Mouse (Mus musculus) MEL (cell line): ENCODE measurements around the gene 9430097D07Rik. TPM values are rescaled to one million over a fixed set of nuclear protein-coding genes. Genes with fewer than 3 reads are reported as not detected.

Source experiments
- DNase-seq: peaks from one replicate; pipeline ENCODE4 v3.0.0; 2011; ENCODE audit warnings: low read depth, low spot score
- H3K27ac ChIP-seq: 2 replicates; pipeline ENCODE4 v1.5.1; 2012; ENCODE audit warnings: low read depth, mild to moderate bottlenecking, control low read depth, low read length, moderate library complexity; ENCODE audit not compliant: control insufficient read depth
- H3K27me3 ChIP-seq, 2 experiments: fragments of 150-350 bp in 1 of 2; sonication (generic) in 1 of 2; 2 replicates each; pipeline ENCODE4 v1.6.1; 2012; ENCODE audit warnings: low read length in 2 of 2, mild to moderate bottlenecking in 2 of 2, improper control_type of control experiment in 1 of 2, moderate library complexity in 1 of 2; ENCODE audit not compliant: insufficient read depth in 2 of 2, control insufficient read depth in 1 of 2
- H3K36me3 ChIP-seq, 2 experiments: 2 replicates each; pipeline ENCODE4 v1.6.1; 2012 to 2014; ENCODE audit warnings: low read length in 2 of 2, improper control_type of control experiment in 1 of 2, inconsistent platforms in 1 of 2, mild to moderate bottlenecking in 1 of 2; ENCODE audit not compliant: insufficient read depth in 2 of 2, control insufficient read depth in 1 of 2
- H3K4me1 ChIP-seq, 2 experiments: fragments of 150-350 bp in 1 of 2; sonication (generic) in 1 of 2; 2 replicates each; pipeline ENCODE4 v1.6.1; 2012; ENCODE audit warnings: low read length in 2 of 2, improper control_type of control experiment in 1 of 2, mild to moderate bottlenecking in 1 of 2; ENCODE audit not compliant: insufficient read depth in 2 of 2, control insufficient read depth in 1 of 2
- H3K4me3 ChIP-seq, 2 experiments: fragments of 150-350 bp in 1 of 2; sonication (generic) in 1 of 2; 2 replicates each; pipeline ENCODE4 v1.5.1; 2012; ENCODE audit warnings: low read depth in 2 of 2, low read length in 2 of 2, mild to moderate bottlenecking in 2 of 2, moderate library complexity in 2 of 2, control low read depth in 1 of 2, improper control_type of control experiment in 1 of 2; ENCODE audit not compliant: control insufficient read depth in 1 of 2, insufficient read depth in 1 of 2
- H3K79me2 ChIP-seq: 2 replicates; pipeline ENCODE4 v1.6.1; 2012; ENCODE audit warnings: mild to moderate bottlenecking, low read length, moderate library complexity; ENCODE audit not compliant: control insufficient read depth, poor library complexity, insufficient read depth
- H3K9ac ChIP-seq: 2 replicates; pipeline ENCODE4 v1.6.1; 2012; ENCODE audit warnings: low read depth, mild to moderate bottlenecking, control low read depth, low read length, moderate library complexity; ENCODE audit not compliant: control insufficient read depth, poor library complexity, severe bottlenecking
- H3K9me3 ChIP-seq: fragments of 150-350 bp; sonication (generic); replicated peaks from 2 replicates; pipeline ENCODE4 v1.6.1; 2012; ENCODE audit warnings: mild to moderate bottlenecking, low read length, improper control_type of control experiment, moderate library complexity; ENCODE audit not compliant: insufficient read depth
- CTCF ChIP-seq, 3 experiments: IDR thresholded peaks in 2 of 3; conservative IDR thresholded peaks in 1 of 3; 2 replicates each; pipeline ENCODE4 v1.5.1; 2011 to 2012; ENCODE audit warnings: low read length in 3 of 3, low read depth in 2 of 3, mild to moderate bottlenecking in 2 of 3, improper control_type of control experiment in 1 of 3, inconsistent platforms in 1 of 3, mixed read lengths in 1 of 3, moderate library complexity in 1 of 3; ENCODE audit not compliant: control insufficient read depth in 1 of 3, insufficient read depth in 1 of 3, poor library complexity in 1 of 3, severe bottlenecking in 1 of 3
- E2F4 ChIP-seq: IDR thresholded peaks from 2 replicates; pipeline ENCODE4 v1.6.1; 2011; ENCODE audit warnings: low read depth, low read length, improper control_type of control experiment, borderline replicate concordance
- EP300 ChIP-seq, 2 experiments: IDR thresholded peaks; 2 replicates each; pipeline ENCODE4 v1.6.1; 2011; ENCODE audit warnings: improper control_type of control experiment in 2 of 2, low read length in 2 of 2, low read depth in 1 of 2, mild to moderate bottlenecking in 1 of 2
- GABPA ChIP-seq: IDR thresholded peaks from 2 replicates; pipeline ENCODE4 v1.6.1; 2012; ENCODE audit warnings: low read depth, mild to moderate bottlenecking, inconsistent platforms, low read length, improper control_type of control experiment, moderate library complexity
- GATA1 ChIP-seq: IDR thresholded peaks from 2 replicates; pipeline ENCODE4 v1.6.1; 2011; ENCODE audit warnings: low read depth, low read length, improper control_type of control experiment
- KAT2A ChIP-seq: conservative IDR thresholded peaks from 2 replicates; pipeline ENCODE4 v1.6.1; 2012; ENCODE audit warnings: low read depth, low read length, improper control_type of control experiment, inconsistent platforms
- MAFK ChIP-seq: IDR thresholded peaks from 2 replicates; pipeline ENCODE4 v1.6.1; 2011; ENCODE audit warnings: low read depth, mild to moderate bottlenecking, low read length, improper control_type of control experiment, borderline replicate concordance
- MAZ ChIP-seq: IDR thresholded peaks from 2 replicates; pipeline ENCODE4 v1.6.1; 2012; ENCODE audit warnings: low read depth, mild to moderate bottlenecking, inconsistent platforms, low read length, improper control_type of control experiment
- MXI1 ChIP-seq: IDR thresholded peaks from 2 replicates; pipeline ENCODE4 v1.6.1; 2011; ENCODE audit warnings: mild to moderate bottlenecking, low read depth, low read length, improper control_type of control experiment
- MYC ChIP-seq: IDR thresholded peaks from 2 replicates; pipeline ENCODE4 v1.6.1; 2011; ENCODE audit warnings: low read depth, mild to moderate bottlenecking, low read length, improper control_type of control experiment, moderate library complexity
- NRF1 ChIP-seq: IDR thresholded peaks from 2 replicates; pipeline ENCODE4 v1.6.1; 2014; ENCODE audit warnings: low read depth, mild to moderate bottlenecking, inconsistent platforms, low read length, improper control_type of control experiment, moderate library complexity; ENCODE audit not compliant: poor library complexity, insufficient read depth, severe bottlenecking
- POLR2A ChIP-seq, 2 experiments: IDR thresholded peaks; 2 replicates each; pipeline ENCODE4 v1.6.1; 2011 to 2012; ENCODE audit warnings: low read length in 2 of 2, mild to moderate bottlenecking in 2 of 2, control low read depth in 1 of 2, improper control_type of control experiment in 1 of 2, low read depth in 1 of 2, moderate library complexity in 1 of 2; ENCODE audit not compliant: control insufficient read depth in 1 of 2, insufficient read depth in 1 of 2, poor library complexity in 1 of 2
- POLR2AphosphoS5 ChIP-seq: IDR thresholded peaks from 2 replicates; pipeline ENCODE4 v1.6.1; 2012; ENCODE audit warnings: low read depth, borderline replicate concordance, mild to moderate bottlenecking, inconsistent platforms, low read length, moderate library complexity, mixed read lengths
- RAD21 ChIP-seq: IDR thresholded peaks from 2 replicates; pipeline ENCODE4 v1.6.1; 2011; ENCODE audit warnings: mild to moderate bottlenecking, low read depth, low read length, improper control_type of control experiment
- SIN3A ChIP-seq: IDR thresholded peaks from 2 replicates; pipeline ENCODE4 v1.6.1; 2012; ENCODE audit warnings: low read length, improper control_type of control experiment, inconsistent platforms
- TBP ChIP-seq: IDR thresholded peaks from 2 replicates; pipeline ENCODE4 v1.8.0; 2011; ENCODE audit warnings: low read depth, low read length, improper control_type of control experiment
- TCF12 ChIP-seq: IDR thresholded peaks from 2 replicates; pipeline ENCODE4 v1.6.1; 2014; ENCODE audit warnings: low read depth, mild to moderate bottlenecking, inconsistent platforms, low read length, improper control_type of control experiment, moderate library complexity
- ZKSCAN1 ChIP-seq: IDR thresholded peaks from 2 replicates; pipeline ENCODE4 v1.6.1; 2012; ENCODE audit warnings: low read depth, mild to moderate bottlenecking, inconsistent platforms, low read length, improper control_type of control experiment, moderate library complexity
- ZNF384 ChIP-seq: IDR thresholded peaks from 2 replicates; pipeline ENCODE4 v1.6.1; 2012; ENCODE audit warnings: low read depth, mild to moderate bottlenecking, inconsistent platforms, low read length, improper control_type of control experiment
- polyA plus RNA-seq, 2 experiments: library from polyadenylated mRNA; stranded (reverse) in 1 of 2; unstranded in 1 of 2; fragments of >175 nt in 1 of 2; fragments of >200 nt in 1 of 2; gene quantifications; 2 replicates each; pipeline versions ENCODE4 v1.2.1 to v1.2.4; 2012; ENCODE audit warnings: low replicate concordance in 2 of 2, low read depth in 1 of 2; ENCODE audit not compliant: insufficient read length in 2 of 2, insufficient read depth in 1 of 2, missing spikeins in 1 of 2
- total RNA-seq: library from RNA; depleted of rRNA; stranded (reverse); fragments of 300-350 nt; gene quantifications from 2 replicates; pipeline ENCODE4 v1.2.3, GENCODE M21; 2012

Gene 9430097D07Rik
- total and polyA plus RNA-seq, 3 experiments: 0.11 to 0.12 TPM; not detected in 1

- H3K9me3 ChIP-seq: no peaks in the 10 kb centered on the region
- TF ChIP-seq MXI1 (peak; percentile 43), POLR2A (IDR thresholded peaks at IDR 0.05; ENCODE audit: control insufficient read depth in 1 of 2, insufficient read depth in 1 of 2, low read depth in 1 of 2, low read length in 2 of 2, poor library complexity in 1 of 2) (no peak), TBP (0 out of 2 replicates have a peak, but pooled peaks have one; percentile 11), ZKSCAN1 (no peak), SIN3A (peak; percentile 60), GATA1 (peak; percentile 83), EP300 (IDR thresholded peaks at IDR 0.05; ENCODE audit: low read depth in 1 of 2, low read length in 2 of 2) (peak in 1 of 2 experiments; percentile 22; a peak in 1 of 4 replicates), POLR2AphosphoS5 (no peak)
- TF ChIP-seq, all 39 proteins: peak for 5
- DNase-seq: peak; percentile 74
- H3K36me3 ChIP-seq: peaks cover 0 to 15% of the 10 kb centered on the region in 2 experiments; a peak in 2 of 4 replicates
- H3K79me2 ChIP-seq: no peaks in the 10 kb centered on the region; the same call in 1 of the 2 replicates
- H3K27ac ChIP-seq: peak overlapping the region; percentile 56
- H3K4me3 ChIP-seq: peak overlapping the region; percentile 79 to 98
- H3K4me1 ChIP-seq: peaks cover 10 to 25% of the 10 kb centered on the region in 2 experiments
- no peaks in the 10 kb centered on the region for H3K27me3 ChIP-seq
- peak overlapping the region; percentile 68 for H3K9ac ChIP-seq
These were observed 41.3 kb downstream of the 9430097D07Rik start for GRCm38 (mm10) chr2:32534061-32534732.

DNA sequence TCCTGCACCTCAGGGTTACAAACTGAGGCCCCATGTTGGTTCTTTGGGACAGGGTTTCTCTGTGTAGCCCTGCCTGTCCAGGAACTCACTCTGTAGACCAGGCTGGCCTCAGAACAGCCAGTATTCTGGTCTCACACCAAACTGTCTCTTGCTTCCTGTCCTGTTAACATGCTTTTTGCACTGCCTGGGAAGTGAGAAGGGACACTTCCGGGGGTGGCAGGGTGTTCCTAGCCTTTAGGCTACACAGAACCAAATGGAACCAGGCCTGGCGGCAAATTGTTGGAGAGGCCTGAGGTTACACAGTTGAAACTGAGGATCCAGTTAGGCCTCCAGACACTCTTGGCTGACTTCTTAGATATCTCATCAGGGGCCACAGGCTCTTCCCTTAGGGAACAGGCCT, 42.3 kb downstream of the 9430097D07Rik start:
- peaks cover 0 to 15% of the 10 kb centered on the region in 2 experiments; a peak in 2 of 4 replicates for H3K36me3 ChIP-seq
- no peaks in the 10 kb centered on the region for H3K9me3 ChIP-seq
- TF ChIP-seq GABPA (no peak), MAFK (no peak), MAZ (no peak), CTCF (IDR thresholded peaks at IDR 0.05 in 2 of 3, conservative IDR thresholded peaks at IDR 0.05 in 1 of 3; ENCODE audit: control insufficient read depth in 1 of 3, insufficient read depth in 1 of 3, low read depth in 2 of 3, low read length in 3 of 3, poor library complexity in 1 of 3, severe bottlenecking in 1 of 3) (no peak), E2F4 (no peak), ZNF384 (no peak), TBP (no peak), TCF12 (no peak), KAT2A (no peak), MYC (no peak), RAD21 (no peak), NRF1 (no peak)
- no peak overlapping the region for H3K27ac ChIP-seq
- H3K4me3 ChIP-seq: no peak overlapping the region
- H3K4me1 ChIP-seq: peaks cover 10 to 25% of the 10 kb centered on the region in 2 experiments
- H3K27me3 ChIP-seq: no peaks in the 10 kb centered on the region
- no peak for DNase-seq
- H3K79me2 ChIP-seq: no peaks in the 10 kb centered on the region; the same call in 1 of the 2 replicates
- H3K9ac ChIP-seq: no peak overlapping the region
